Mouse (Mus musculus): ENCODE results near the gene Pcyt1a.

GRCm38 (mm10) chr16:32488939-32489338 lies 58.2 kb downstream of the Pcyt1a start:
- TF ChIP-seq CTCF (IDR thresholded peaks at IDR 0.05) (no peak), POLR2A (IDR thresholded peaks at IDR 0.05; ENCODE audit: insufficient read depth, low read depth, low read length) (no peak), EP300 (IDR thresholded peaks at IDR 0.05; ENCODE audit: insufficient read depth, low read depth, low read length) (no peak)
